ENCODE assay signal across 17 mouse cellular contexts in genomic region chr7:112155194-112155593, GRCm38 (mm10). TPM values are rescaled to one million over a fixed set of nuclear protein-coding genes. Genes with fewer than 3 reads are reported as not detected.
A peak's percentile ranks its signal among the peaks of the same experiment; 100 is the strongest.
DNase-seq lines count a peak whose midpoint lies in the region; ATAC-seq and TF ChIP-seq lines count a peak whose summit lies in the region.
"Had no signal": no experiment of that assay in that cellular context is flagged by ENCODE, and none has a peak within 500 bp of the region (broad histone marks: within the 10 kb centered on the region; RNA-seq: fewer than 3 reads in every experiment).

No protein-coding gene starts in this region.

- no peak overlapping the region for H3K27ac ChIP-seq in kidney, adult 2 months (ENCODE audit: insufficient read depth, low read depth, low read length)
- H3K27ac ChIP-seq in lung, embryonic 15.5 days = peak overlapping the region; percentile 84
- H3K27ac ChIP-seq in stomach, postnatal 0 days (replicated peaks) = peak overlapping the region; percentile 70
- H3K27ac ChIP-seq: forebrain, embryonic 15.5 days; hindbrain, embryonic 10.5 days had no signal

- peak; percentile 19 for DNase-seq in kidney, adult 2 months
- DNase-seq in kidney, adult 18-20 months = no peak
- peak; percentile 32 for DNase-seq in urinary bladder, postnatal 14 days (ENCODE audit: low spot score)
- DNase-seq in urinary bladder, postnatal 10 days (ENCODE audit: low spot score) = no peak
- DNase-seq in stomach, postnatal 0 days (ENCODE audit: low spot score) = no peak
- no peak for DNase-seq in thymus, adult 18-20 months
- no peak for DNase-seq in gastrocnemius, adult 18-20 months (ENCODE audit: low spot score)
- DNase-seq: adrenal gland, postnatal 14 days; embryo, embryonic 11 days; gastrocnemius, postnatal 25 days; right cerebral cortex, postnatal 25 days; thymus, adult 2 months had no signal

- H3K4me1 ChIP-seq in kidney, adult 2 months (ENCODE audit: control insufficient read depth, insufficient read depth, low read length) = no peaks in the 10 kb centered on the region
- peaks cover 37% of the 10 kb centered on the region for H3K4me1 ChIP-seq in lung, embryonic 15.5 days
- H3K4me1 ChIP-seq in stomach, postnatal 0 days (replicated peaks; ENCODE audit: control insufficient read depth, insufficient read depth) = peaks cover 4% of the 10 kb centered on the region; the same call in 1 of the 2 replicates

- no peaks in the 10 kb centered on the region for H3K36me3 ChIP-seq in kidney, adult 2 months (ENCODE audit: control insufficient read depth, insufficient read depth, low read length)
- H3K36me3 ChIP-seq in lung, embryonic 15.5 days = no peaks in the 10 kb centered on the region
- H3K36me3 ChIP-seq in stomach, postnatal 0 days (ENCODE audit: control insufficient read depth, insufficient read depth, low read length) = no peaks in the 10 kb centered on the region
- H3K36me3 ChIP-seq: forebrain, embryonic 15.5 days; hindbrain, embryonic 10.5 days had no signal

- no peak for TF ChIP-seq POLR2A in kidney, adult 2 months (IDR thresholded peaks at IDR 0.05; ENCODE audit: low read depth, low read length)

- no peak for TF ChIP-seq EP300 in stomach, postnatal 0 days (optimal IDR thresholded peaks at IDR 0.05)

- peak; percentile 55; the same call in 1 of the 2 replicates for ATAC-seq in lung, embryonic 15.5 days (ENCODE audit: borderline replicate concordance, extremely low read depth, low FRiP score, low TSS enrichment)
- ATAC-seq in stomach, postnatal 0 days (ENCODE audit: low FRiP score, low TSS enrichment) = peak; percentile 48; the same call in 1 of the 2 replicates
- ATAC-seq: forebrain, embryonic 15.5 days; midbrain, embryonic 16.5 days had no signal

- no peak overlapping the region for H3K9ac ChIP-seq in lung, embryonic 15.5 days
- no peak overlapping the region for H3K9ac ChIP-seq in stomach, postnatal 0 days (ENCODE audit: low read length)
- H3K9ac ChIP-seq: forebrain, embryonic 15.5 days had no signal

- no peaks in the 10 kb centered on the region for H3K9me3 ChIP-seq in lung, embryonic 15.5 days
- H3K9me3 ChIP-seq in stomach, postnatal 0 days (ENCODE audit: control insufficient read depth, low read length) = no peaks in the 10 kb centered on the region
- H3K9me3 ChIP-seq: forebrain, embryonic 15.5 days; hindbrain, embryonic 10.5 days had no signal

- H3K4me2 ChIP-seq in lung, embryonic 15.5 days = peak overlapping the region; percentile 22; the same call in 1 of the 2 replicates
- H3K4me2 ChIP-seq in stomach, postnatal 0 days (replicated peaks; ENCODE audit: low read depth) = no peak overlapping the region; the same call in 1 of the 2 replicates
- H3K4me2 ChIP-seq: forebrain, embryonic 15.5 days had no signal

- H3K4me3 ChIP-seq in kidney, adult 2 months (ENCODE audit: insufficient read depth, low read depth, low read length) = no peak overlapping the region
- H3K4me3 ChIP-seq in lung, embryonic 15.5 days = no peak overlapping the region
- no peak overlapping the region for H3K4me3 ChIP-seq in stomach, postnatal 0 days (ENCODE audit: low read depth, low read length)
- H3K4me3 ChIP-seq: forebrain, embryonic 15.5 days; hindbrain, embryonic 10.5 days had no signal

- no peak for TF ChIP-seq CTCF in kidney, adult 2 months (conservative IDR thresholded peaks at IDR 0.05; ENCODE audit: insufficient read depth, insufficient read length, low read depth, low read length)
- TF ChIP-seq CTCF in stomach, postnatal 0 days (IDR thresholded peaks at IDR 0.05; ENCODE audit: low read depth) = no peak

- 58% methylated on average over 1 of the region's 1 CpGs for WGBS in kidney, adult 2 months
- 0% methylated on average over 1 of the region's 1 CpGs for WGBS in lung, embryonic 15.5 days
- 6% methylated on average over 1 of the region's 1 CpGs for WGBS in stomach, postnatal 0 days

- H3K27me3 ChIP-seq in kidney, adult 2 months (replicated peaks; ENCODE audit: control insufficient read depth, insufficient read depth, low read length) = no peaks in the 10 kb centered on the region
- H3K27me3 ChIP-seq in lung, embryonic 15.5 days = peaks cover 6% of the 10 kb centered on the region
- H3K27me3 ChIP-seq in stomach, postnatal 0 days (ENCODE audit: control insufficient read depth, insufficient read depth, low read length) = no peaks in the 10 kb centered on the region

RNA-seq across cellular contexts. Expression of gene Dkk3, which starts 3.7 kb away (rescaled TPM):
- polyA plus RNA-seq in kidney, adult 2 months (2012; rRNA removed) = 16.5 and 16.8 TPM in 2 replicates
- polyA plus RNA-seq in lung, embryonic 15.5 days (2015; fragmentation: Nextera tagmentation; extraction: Ambion mirVana) = 39.1 and 44.2 TPM in 2 replicates
- 39.1 and 40.0 TPM in 2 replicates for polyA plus RNA-seq in stomach, postnatal 0 days (2015; fragmentation: Nextera tagmentation; extraction: Ambion mirVana)
- total RNA-seq in gastrocnemius, adult 18-20 months (2021) = 10 to 100 TPM in 1 of 2 experiments, 1 to 10 TPM in 1; 6.9 to 27.8 TPM
- total RNA-seq: neutrophil, adult 5-6 weeks had no signal

Comparison
In these comparisons a context has a peak if more than half of its experiments do, and no peak if none do; other contexts are left out.
1. DNase-seq: peak in kidney, adult 2 months (single experiment) and urinary bladder, postnatal 14 days (single experiment); none in kidney, adult 18-20 months (single experiment), urinary bladder, postnatal 10 days (single experiment), stomach, postnatal 0 days (single experiment), thymus, adult 18-20 months (0 of 2) and gastrocnemius, adult 18-20 months (single experiment).